Mouse (Mus musculus) T-cell, adult 2 months (primary cell): ENCODE results near the gene Tmprss3.

Source experiments
- DNase-seq: peaks from one replicate; pipeline ENCODE4 v3.0.0; 2022; ENCODE audit warnings: low spot score

Tmprss3 gene

DNA sequence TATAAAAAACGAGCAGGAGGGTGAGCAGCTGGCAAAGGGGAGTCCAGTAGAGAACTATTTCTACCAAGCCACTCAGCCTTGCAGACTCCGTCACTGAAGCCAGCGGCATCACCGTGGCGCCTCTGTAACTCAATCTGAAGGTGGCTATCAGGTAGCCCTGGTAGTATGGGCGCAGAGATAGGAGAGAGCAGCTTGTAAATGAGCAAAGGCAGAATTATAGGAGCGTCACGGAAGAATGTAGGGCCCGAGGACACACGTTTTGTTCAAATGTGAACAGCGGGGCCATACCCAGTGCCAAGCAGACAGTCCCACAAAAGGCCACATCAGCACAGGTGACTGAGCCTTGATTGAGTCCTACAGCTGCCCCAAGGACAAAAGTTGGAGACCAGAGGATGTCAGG lies at the start of gene Tmprss3:
TSS of gene Tmprss3 (minus strand) at position 101 of the 400 bp plus-strand sequence.
- DNase-seq: no peak

DNA sequence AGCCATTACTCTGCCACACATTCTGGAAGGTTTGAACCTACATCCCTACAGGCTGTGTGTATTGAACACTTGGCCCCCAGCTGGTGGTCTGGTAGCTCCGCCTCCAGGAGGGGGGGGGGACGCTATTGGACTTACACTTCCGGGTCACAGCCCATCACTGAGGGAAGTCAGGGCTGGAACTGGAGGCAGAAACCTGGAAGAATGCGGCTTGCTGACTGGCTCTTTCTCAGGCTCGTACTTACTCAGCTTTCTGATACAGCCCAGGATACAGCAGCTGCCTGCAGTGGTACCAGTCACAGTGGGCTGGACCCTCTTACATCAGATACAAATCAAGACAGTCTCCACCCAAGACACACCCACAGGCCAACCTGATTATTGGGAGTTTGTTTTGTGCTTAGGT lies 48.4 kb upstream of the Tmprss3 start:
- no peak for DNase-seq

DNA sequence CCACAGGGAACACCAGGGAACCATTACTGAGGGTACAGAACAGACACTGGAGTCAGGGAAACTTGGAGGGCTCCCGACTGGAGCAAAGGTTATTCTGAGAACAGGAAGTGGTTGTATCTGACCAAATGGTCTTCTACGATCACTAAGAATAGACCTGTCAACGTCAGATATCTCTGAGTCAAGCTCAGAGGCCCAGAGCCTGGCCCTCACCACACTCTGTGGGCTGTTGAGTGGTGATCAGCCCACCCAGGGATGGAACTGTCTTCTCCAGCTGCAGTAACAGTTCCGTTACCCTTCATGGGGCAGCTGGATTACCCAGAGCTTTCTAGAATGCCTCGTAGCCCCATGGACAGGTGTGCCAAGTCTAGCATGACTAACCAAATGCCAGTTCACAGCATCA lies 46.5 kb upstream of the Tmprss3 start:
- DNase-seq: no peak

DNA sequence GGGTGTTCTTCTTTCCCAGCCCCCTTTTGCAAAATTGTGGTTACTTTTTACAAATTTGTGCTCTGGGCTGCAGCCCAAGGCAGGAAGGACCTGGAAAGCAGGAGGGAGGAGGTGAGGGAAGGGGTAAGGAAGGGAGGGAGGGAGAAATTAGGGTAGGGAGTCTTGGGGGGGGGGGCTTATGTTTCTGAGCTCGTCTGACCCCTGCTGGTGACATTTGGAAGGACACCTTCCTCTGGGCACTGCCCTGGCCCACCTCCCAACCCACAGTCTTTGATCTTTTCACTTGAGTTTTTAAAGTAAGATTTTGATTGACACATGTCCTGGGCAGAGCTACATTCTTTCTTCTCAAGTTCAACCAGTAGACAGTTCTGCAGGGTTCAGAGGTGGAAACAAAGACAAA lies 44.0 kb upstream of the Tmprss3 start:
- peak; percentile 45 for DNase-seq

DNA sequence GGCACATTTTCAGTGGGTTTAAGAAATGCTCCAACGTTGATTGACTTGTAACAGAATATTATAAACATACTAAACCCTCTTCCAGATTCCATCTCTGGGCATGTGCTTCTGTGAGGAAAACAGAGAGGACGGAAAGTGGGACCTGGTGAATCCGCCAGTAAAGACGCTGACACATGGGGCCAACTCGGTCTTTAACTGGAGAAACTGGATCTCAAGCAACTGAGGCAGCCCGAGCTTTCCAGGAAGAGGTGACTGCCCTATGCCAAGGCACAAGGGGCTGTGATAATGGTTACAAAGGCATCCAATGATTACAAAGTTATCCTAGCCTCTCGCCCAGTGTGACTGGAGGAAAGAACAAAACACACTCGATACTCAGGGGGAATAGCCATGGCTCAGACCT lies 42.4 kb upstream of the Tmprss3 start:
- DNase-seq: no peak

DNA sequence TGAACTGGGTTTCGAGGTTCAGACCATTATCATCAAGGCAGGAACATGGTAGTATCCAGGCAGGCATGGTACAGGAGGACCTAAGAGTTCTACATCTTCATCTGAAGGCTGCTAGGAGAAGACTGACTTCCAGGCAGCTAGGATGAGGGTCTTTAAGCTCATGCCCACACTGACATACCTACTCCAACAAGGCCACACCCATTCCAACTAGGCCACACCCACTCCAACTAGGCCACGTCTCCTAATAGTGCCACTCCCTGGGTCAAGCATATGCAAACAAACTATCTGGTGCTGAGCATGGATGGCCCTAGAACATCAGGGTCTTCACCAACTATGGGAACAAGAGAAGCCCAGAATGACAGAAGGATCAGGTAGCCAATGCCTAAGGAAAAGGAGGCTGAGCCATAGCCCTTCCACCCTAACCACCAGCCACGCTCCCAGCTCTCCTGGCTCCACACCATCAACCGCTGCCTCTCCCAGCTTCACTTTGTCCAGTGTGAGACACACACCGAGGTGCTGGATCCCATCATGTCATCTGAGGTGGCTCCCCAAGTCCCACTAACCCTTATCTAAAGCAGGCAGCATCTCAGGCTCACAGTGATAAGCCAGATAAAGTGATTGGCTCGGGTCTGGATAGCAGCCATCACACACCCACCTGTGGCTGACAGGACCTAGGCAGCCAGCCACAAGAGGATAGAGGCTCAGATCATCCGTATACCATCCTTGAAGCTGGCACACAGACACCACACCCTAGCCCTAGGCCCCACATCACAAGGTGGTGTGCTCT lies 39.6 kb upstream of the Tmprss3 start:
- DNase-seq: no peak

DNA sequence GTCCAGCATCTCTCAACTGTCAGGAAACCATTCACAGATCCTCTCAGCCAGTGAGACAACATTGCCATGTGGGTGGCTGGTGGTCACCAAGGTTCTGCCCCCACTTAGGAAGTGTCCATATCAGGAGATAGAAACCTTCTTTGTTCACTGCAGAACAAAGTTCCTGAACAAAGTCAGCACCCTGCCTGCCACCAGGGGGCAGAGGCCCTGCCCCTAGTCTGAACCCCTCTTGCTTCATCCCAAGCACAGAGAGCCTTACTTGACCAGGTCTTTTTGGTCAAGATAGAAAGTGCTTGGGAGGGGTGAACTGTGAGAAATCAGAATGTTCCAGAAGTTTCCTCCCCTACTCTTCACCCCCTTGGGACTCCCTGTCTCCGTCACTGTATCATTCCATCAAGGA lies 37.1 kb upstream of the Tmprss3 start:
- no peak for DNase-seq

DNA sequence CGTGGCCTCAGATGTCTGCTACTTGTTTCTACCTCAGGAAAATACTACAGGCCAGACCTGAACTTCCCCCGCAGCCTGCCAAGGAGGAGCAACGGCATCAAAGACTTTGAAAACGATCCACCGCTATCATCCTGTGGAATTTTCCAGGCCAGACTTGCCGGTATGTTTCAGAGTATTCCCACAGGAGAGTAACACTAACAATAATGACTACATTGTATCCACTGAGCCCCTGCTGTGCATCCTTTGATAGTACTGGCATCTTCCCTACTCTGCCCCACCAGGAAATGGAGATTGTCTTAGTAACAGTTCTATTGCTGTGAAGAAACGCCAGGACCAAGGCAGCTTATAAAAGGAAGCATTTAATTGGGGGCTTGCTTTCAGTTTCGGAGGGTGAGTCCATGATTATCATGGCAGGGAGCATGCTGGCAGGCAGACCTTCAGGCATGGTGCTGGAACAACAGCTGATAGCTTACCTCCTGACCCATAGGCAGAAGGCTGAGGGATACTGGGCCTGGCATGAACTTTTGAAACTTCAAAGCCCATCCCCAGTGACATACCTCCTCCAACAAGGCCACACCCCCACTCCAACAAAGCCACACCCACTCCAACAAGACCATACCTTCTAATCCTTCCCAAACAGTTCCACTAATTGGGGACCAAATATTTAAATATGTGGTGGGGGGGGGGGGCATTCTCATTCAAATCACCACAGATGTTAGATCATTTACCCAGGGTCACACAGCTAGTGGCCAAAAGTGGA lies 33.7 kb upstream of the Tmprss3 start:
- no peak for DNase-seq

DNA sequence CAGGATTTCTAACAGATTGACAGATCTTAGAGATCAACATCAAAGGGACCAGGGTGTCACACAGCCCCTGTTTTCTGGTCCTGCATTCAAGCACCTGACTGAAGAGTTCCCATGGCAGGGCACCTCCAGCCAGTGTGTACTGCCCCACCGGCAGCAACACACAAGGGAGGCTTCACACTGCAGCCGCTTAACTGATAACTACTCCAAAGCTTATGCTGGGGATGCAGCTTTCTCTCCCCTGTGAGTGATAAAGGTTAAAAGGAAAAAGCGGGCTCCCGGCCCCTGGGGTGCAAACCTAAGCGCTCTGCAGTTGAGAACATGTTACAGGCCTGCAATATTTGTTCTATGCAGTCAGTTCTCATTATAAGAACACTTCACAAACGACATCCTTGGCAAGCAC lies 33.0 kb upstream of the Tmprss3 start:
- DNase-seq: no peak

DNA sequence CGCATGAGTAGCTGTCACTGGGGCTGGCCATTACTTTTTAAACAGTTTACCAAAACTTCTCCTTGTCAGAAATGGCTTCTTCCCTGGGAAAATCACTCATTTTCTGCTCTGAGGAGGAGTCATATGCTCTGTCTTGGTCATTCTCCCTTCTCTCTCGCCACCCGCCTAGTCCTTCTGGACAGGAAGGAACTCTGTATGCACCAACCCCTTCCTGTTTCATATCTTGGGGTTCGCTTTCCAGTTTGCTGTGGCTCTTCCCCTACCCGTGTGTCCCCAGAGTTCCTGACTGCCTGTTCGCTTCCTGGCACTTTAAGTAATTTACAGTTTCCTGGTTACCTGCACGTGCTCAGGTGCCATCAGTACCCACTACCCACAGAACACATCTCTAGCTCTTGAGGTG lies 28.2 kb upstream of the Tmprss3 start:
- DNase-seq: no peak

DNA sequence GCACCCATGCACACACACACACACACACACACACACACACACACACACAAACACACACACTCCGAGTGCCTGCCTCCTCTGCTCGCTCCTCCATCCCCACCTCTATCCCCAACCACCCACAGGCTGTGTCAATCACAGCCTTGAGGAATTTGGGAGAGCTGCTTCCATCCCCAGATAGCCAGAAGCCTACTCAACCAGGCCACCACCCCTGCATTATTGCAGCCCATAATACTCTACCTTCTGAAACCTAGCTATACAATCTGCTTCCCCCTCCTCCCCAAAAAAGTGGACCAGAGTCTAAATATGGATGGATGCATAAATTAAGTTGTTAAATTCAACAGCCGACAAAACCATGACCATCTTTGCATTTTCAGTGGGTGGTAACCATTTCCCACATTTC lies 27.6 kb upstream of the Tmprss3 start:
- DNase-seq: no peak

DNA sequence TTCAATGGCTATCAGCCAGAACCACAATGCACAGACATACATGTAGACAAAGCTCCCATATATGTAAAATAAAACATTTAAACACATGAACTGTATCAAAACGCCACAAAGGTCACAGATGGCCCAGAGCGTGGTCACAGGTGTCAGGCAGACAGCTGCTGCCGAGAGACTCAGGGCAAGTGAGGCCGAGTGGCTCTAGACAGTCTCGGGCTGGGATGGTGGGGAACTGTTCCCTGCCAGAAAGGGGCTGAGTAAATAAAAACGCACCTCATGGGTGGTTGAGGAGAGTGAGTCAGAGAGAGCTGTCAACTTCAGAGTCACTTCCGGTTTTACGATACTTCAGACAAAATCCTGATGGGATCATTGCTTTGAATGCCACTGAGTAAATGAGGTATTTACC lies 25.8 kb upstream of the Tmprss3 start:
- no peak for DNase-seq

DNA sequence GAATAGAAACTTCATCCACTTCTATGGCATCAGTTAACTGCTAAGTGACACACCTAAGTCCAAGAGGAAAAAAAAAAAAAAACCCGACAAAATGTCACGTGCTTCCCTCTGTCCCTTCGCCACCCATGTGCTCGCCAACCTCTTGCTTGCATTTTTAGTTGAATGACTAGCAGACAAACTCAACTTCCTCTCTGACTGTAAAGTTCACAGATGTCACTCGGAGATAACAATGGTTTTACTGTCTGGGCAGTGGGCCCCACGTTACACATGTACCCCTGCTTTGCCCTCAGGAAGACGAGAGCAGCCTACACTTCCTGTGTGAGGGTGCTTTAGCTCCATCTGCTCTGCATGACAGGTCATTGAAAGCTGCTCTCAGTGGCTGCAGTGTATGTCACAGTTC lies 25.1 kb upstream of the Tmprss3 start:
- DNase-seq: peak; percentile 65

DNA sequence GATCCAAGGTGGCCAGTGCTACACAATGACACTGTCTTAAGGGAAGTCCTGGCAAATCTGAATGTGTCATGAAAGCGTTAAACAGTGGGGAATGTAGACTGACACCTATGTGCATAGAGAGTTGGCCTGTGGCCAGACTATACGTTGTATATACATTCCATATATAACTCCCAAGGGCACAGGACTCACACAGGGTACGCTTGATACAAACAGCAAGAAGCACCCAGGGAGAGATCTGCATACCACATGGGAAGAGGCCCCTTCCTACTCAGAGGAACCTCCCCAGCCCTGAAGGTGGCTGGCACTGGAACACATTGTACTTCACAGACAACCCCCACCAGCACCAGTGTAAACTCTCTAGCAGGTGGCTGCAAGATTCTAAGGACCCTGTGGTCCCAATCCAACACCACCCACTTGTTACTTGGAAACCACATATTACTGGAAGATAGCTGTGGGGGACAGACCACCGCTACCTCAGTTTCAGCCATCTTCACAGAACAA lies 24.1 kb upstream of the Tmprss3 start:
- DNase-seq: no peak

DNA sequence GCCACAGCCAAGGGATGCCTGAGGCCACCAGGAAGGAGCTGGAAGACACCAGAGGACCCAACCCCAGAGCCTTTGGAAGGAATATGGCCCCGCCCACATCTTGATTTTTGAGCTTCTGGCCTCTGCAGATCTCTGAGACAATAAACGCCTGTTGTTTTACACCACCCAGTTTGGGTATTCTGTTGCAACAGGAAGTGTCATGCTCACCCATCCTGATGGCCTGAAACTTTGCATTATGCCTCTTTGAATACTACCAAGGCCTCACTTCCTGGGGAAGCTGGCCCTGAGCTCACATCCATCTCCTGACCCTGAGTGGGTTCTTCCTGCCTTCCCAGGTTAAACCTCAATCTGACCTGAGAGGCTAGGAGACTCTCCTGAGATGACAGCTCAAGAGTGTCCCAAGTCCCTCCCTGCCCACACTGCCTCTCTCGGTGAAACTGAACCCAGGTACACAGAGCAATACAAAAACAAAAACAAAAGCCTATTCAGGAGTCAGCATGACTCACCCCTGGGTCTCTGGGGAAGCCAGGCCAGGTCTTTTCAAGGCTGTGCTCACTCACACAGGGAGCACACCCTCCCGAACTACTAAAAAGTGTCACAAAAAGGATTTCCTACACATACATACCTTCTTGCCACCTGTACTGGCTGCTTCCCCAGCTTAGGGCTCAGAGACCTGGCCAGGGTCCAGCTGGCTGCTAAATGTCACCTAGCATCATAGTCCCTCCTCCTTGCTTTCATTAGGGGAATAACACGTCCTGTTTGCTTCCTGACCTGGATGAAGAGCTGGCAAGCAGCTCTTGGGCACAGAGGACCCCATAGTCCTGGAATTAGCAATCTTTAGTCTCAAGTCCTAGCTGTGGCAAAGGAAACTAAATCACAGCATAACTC lies 17.5 kb upstream of the Tmprss3 start:
- no peak for DNase-seq

DNA sequence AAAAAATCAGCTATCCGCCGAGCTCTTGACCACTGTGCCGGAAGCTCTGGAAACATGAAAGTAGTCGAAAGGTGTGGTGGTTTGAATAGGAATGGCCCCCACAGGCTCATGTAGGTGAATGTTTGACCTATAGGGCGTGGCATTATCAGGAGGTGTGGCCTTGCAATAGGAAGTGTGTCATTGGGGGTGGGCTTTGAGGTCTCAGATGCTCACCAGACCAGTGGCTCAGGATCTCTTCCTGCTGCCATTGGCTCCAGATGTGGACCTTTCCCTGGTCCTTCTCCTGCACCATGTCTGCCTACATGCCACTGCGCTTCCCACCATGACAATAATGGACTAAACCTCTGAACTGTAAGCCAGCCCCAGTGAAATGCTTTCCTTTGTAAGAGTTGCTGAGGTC lies 13.1 kb upstream of the Tmprss3 start:
- DNase-seq: no peak

DNA sequence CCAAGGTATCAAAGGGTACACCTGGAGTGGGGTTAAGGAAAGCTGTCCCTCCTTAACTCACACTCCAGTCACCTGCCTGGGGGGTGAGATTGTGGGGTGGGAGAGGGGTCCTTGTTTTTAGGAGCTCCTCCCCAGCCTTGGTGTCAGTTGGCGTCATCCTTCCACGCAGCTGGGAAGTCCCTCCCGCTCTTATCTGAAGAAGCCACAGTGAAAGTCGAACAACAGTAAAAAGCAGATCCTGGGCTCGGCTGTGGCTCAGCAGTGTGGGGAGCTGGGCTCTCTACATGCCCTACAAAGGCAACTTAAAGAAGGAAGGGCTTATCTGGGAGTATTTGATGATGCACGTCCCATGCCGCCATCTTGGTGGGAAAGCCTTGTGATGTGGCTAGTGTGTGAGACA lies 11.5 kb upstream of the Tmprss3 start:
- DNase-seq: peak; percentile 48

DNA sequence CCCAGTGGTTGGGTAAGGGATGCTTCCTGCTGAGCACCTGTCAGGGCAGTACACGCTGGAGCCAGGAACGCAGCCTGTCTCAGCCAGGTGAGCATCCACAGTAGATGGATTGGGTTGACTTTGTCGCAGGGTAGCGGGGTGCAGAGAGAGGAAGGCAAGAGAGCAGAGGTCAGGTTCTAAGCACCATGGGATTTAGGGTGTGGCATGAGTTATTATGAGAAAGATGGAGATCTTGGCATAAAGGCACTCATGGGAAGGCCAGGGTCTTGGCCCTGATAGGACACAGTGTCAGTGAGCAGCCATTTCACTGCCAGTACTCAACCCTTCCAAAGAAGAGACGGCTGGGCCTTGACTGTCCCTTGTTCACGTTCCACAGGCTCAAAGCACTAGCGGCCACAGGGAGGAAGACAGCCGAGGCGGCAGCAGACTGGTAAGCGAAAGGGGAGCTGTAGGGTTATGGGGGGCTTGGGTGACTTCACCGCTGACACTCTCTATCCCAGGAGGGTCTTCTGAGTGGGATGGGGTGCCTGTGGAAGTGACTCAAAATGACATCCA lies 10.7 kb upstream of the Tmprss3 start:
- DNase-seq: no peak

DNA sequence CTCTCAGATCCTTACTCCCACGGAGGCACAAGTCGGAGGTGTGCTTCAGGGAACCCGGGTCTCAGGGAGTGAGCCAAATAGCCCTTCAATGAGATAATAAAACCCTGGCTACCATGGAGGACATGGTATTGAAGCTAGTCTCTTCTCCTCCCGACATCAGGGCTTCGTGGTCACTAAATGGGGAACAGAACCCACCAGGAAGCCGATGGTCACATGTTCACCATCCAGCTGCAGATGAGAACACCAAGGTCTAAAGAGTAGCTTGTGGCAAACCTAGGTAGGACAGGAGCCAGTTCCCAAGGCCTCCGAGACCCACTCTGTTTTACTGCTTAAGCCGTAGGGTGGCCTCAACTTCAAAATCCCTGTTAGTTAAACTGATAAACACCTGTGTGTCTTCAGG lies 9.9 kb upstream of the Tmprss3 start:
- DNase-seq: no peak

DNA sequence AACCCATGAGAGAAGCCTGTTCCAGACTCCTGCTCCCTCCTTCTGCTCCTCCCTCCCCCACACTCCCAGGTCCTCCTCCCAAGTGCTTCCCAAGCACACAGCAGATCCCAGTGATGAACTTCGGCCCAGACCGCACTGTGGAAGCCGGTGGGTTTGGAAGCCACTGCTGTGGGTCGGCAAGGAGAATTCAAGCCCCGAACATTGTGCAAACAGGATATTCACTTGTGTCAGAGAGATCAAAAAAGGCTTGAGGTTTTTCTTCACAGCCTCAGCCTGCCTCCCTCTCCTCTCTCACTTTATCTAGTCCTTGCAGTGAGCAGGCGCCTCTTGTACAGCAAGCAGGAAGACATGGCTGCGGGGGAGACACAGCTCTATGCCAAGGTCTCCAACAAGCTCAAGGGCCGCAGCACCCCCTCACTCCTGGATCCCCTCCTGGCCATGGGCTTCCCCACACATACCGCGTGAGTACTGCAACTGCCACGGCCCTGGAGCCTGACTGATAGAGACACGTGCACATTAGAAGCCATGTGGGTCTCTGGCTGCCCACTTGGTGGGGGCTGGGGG lies 9.1 kb upstream of the Tmprss3 start, which contains the start of gene Ubash3a:
TSS of gene Ubash3a (plus strand) at position 103 of the 564 bp plus-strand sequence.
- DNase-seq: peak; percentile 81

DNA sequence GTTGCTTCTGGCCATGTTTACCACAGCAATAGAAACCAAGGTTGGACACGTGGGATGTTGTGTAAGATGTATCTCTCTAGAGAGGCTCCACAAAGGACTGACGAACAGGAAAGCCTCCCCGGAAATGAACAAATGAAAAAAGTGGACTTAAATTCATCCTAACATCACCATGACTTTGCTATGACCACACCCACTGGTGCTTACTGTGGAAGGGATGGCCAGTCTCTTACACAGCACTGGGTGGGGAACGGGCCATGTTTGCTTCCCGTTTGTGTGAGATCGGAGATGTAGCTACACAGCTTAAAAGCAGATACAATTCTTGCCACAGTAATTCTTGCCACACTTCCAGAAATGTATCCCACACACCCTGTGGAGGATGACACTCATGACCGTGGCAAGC lies 2.5 kb downstream of the Tmprss3 start:
- DNase-seq: no peak

DNA sequence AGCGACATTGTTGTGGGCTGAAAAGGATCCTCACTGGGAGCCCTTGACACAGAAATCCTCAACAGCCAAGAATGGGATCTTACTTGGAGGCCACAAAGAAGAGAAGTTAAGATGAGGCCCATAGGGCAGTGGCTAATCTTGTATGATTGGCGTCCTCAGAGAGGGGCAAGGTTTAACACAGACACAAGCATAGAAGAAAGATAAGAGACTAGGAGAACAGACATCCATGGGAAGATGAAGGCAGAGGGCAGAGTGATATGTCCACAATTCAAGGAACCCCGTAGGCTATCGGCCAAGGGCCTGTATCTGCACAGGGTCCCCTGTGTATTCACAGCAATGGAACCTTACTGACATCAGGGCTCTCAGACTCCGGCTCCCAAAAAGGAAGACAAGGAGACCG lies 3.6 kb downstream of the Tmprss3 start:
- no peak for DNase-seq
